Mouse (Mus musculus): ENCODE measurements at regions not wholly inside any gene's neighbourhood (a gene's known extent, or its start where the extent isn't known, plus 50 kb on each side); places are given as distances from the start of the nearest gene placed in this dataset.

GRCm38 (mm10) chr12:54454606-54455005, 201.8 kb downstream of the Sptssa start:
- DNase-seq (ENCODE audit: extremely low spot score, low spot score) = no peak

DNA sequence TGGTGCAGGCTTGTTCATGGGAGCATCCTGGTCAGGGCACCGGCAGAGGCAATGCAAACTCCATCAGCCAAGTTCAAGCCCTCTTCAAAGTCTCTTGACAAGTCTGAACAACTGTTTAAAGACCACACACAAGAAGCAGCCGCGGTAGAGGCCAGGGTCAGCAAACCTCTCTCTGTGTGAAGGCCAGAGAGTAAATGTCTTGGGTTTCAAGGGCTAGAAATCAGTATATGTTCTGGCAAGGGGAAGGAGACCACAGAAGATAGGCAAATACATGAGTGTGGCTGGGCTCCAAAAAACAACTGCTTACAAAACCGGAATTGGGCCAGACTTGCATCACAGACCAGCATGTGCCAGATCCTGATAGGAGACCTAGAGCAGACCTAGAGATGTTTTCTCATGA, 203.0 kb downstream of the Sptssa start:
- no peak for DNase-seq (ENCODE audit: extremely low spot score, low spot score)

- DNase-seq (ENCODE audit: extremely low spot score, low spot score) = no peak
Measured at GRCm38 (mm10) chr12:54450369-54450768, 206.0 kb downstream of the Sptssa start.

- no peak for DNase-seq (ENCODE audit: extremely low spot score, low spot score)
Measured at GRCm38 (mm10) chr12:54448221-54448620, 208.2 kb downstream of the Sptssa start.

- no peak for DNase-seq (ENCODE audit: extremely low spot score, low spot score)
Measured at GRCm38 (mm10) chr12:54447354-54447753, 209.0 kb downstream of the Sptssa start.

DNA sequence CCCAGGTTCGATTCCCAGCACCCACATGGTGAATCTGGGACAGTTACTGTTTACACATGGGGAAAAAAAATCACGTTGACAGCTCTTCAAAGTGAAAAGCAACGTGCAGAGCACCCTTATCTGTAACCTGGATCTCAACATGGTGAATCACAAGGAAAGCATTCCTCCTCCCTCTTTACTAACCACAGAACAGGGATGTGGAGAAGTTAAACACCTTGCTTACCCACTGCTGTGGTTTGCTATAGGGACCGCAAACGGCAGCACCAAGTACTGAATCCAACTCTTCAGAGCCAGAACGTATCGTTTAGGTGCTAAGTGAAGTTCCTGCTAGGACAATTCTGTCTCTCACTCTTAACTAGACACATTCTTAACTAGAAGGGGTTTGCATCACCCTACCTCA, 210.0 kb downstream of the Sptssa start:
- no peak for DNase-seq (ENCODE audit: extremely low spot score, low spot score)

DNA sequence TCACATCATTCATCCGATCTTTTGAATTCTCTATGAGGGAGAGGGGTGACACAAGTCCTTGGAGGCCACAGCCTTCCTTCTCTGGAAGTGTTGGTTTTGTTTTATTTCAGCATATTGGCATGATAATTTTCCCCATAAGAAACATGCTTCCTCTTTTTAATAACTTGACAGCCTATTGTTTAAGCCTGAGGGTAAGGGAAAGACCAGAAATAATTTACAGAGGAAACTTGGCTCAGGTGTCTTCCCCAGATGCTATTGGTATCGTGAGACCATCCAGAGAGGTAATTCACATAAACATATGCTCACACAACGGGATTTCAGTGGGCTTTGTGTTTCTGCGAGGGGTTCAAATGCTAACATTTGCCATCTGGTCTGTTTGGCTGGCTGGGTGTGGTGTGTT, 212.0 kb downstream of the Sptssa start:
- DNase-seq (ENCODE audit: extremely low spot score, low spot score) = no peak

GRCm38 (mm10) chr12:54443285-54443684, 213.1 kb downstream of the Sptssa start:
- DNase-seq (ENCODE audit: extremely low spot score, low spot score) = no peak

GRCm38 (mm10) chr12:54442408-54442807, 214.0 kb downstream of the Sptssa start:
- no peak for DNase-seq (ENCODE audit: extremely low spot score, low spot score)

- no peak for DNase-seq (ENCODE audit: extremely low spot score, low spot score)
Measured at GRCm38 (mm10) chr12:54440851-54441593, 215.4 kb downstream of the Sptssa start.

DNA sequence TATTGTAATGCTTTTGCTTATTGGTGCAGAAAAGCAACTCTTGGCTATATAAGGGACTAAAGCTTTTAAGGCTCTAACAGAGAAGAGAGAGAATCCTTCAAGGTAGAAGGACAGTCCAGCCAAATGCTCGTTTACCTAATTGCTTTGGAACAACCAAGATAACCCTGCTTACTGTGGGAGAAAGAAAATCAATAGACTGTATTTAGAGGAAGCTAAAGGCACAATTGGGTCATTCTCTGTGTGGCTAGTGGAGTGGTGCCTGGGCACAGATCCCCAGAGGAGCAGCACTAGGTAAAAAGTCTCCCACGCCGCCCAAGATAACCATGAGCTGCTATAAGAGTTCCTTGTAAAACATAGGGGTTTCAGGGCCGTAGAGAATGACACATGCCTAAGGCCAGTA, 217.6 kb downstream of the Sptssa start:
- no peak for DNase-seq (ENCODE audit: extremely low spot score, low spot score)

GRCm38 (mm10) chr12:54425236-54425635, 221.6 kb upstream of the Egln3 start:
- no peak for DNase-seq (ENCODE audit: extremely low spot score, low spot score)

- no peak for DNase-seq (ENCODE audit: extremely low spot score, low spot score)
Measured at GRCm38 (mm10) chr12:54414829-54415228, 211.2 kb upstream of the Egln3 start.

DNA sequence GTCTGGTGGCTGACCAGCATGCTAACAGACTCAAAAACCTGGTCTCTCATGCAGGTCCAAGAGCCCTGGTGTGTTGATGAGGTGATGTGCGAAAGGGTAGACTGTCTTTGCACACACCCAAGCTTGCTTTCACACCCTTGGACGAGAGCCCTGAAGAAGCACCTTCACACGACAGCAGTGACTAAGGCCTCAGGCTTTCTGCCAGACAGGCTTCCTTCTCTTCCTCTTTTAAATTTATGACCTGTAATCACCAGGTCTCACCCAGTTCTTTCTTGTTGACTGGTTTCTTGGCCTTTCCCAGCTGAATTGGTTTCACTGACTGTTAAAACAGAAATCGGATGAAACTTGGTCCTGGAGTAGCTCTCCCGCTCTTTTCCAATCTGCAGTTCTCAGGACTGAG, 210.5 kb upstream of the Egln3 start:
- DNase-seq (ENCODE audit: extremely low spot score, low spot score) = no peak

- DNase-seq (ENCODE audit: extremely low spot score, low spot score) = no peak
Measured at GRCm38 (mm10) chr12:54410038-54410605, 206.5 kb upstream of the Egln3 start.

GRCm38 (mm10) chr12:54408906-54409305, 205.2 kb upstream of the Egln3 start:
- no peak for DNase-seq (ENCODE audit: extremely low spot score, low spot score)

- no peak for DNase-seq (ENCODE audit: extremely low spot score, low spot score)
Measured at GRCm38 (mm10) chr12:54407301-54407896, 203.7 kb upstream of the Egln3 start.

- DNase-seq (ENCODE audit: extremely low spot score, low spot score) = no peak
Measured at GRCm38 (mm10) chr12:54405066-54405465, 201.4 kb upstream of the Egln3 start.

GRCm38 (mm10) chr12:54402591-54402990, 198.9 kb upstream of the Egln3 start:
- no peak for DNase-seq (ENCODE audit: extremely low spot score, low spot score)

GRCm38 (mm10) chr12:54401665-54402064, 198.0 kb upstream of the Egln3 start:
- DNase-seq (ENCODE audit: extremely low spot score, low spot score) = no peak

- DNase-seq (ENCODE audit: extremely low spot score, low spot score) = no peak
Measured at GRCm38 (mm10) chr12:54400084-54400483, 196.4 kb upstream of the Egln3 start.

- DNase-seq (ENCODE audit: extremely low spot score, low spot score) = no peak
Measured at GRCm38 (mm10) chr12:54398080-54398479, 194.4 kb upstream of the Egln3 start.

DNA sequence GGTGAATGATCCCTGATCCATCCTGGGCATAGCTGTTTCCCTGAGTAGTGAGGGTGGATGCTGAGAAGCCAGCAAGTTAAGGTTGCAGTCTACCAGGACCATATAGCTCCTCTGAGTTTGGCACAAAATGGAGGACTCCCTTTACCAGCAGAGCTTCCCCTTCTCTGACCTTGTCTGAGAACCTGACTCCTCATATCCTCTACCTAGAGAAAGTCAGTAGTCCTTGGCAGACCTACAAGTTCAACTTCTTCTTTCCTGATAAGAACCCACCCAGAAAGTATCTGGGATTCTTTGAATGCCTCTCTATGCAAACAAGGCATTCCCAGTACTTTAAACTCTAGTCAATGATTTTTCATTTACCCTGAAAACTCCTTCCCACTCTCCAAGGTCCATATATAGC, 193.3 kb upstream of the Egln3 start:
- DNase-seq (ENCODE audit: extremely low spot score, low spot score) = no peak

Measured in neural tube, embryonic 10.5 days (tissue).